Comparison of ENCODE assay signal across 21 mouse cellular contexts in genomic region chr1:20872496-20872895, GRCm38 (mm10). TPM values are rescaled to one million over a fixed set of nuclear protein-coding genes. Genes with fewer than 3 reads are reported as not detected.
DNase-seq lines count a peak whose midpoint lies in the region; ATAC-seq and TF ChIP-seq lines count a peak whose summit lies in the region.
"Had no signal": no experiment of that assay in that cellular context is flagged by ENCODE, and none has a peak within 500 bp of the region (broad histone marks: within the 10 kb centered on the region; RNA-seq: fewer than 3 reads in every experiment).

No protein-coding gene starts in this region.

- no peaks in the 10 kb centered on the region for H3K27me3 ChIP-seq in midbrain, embryonic 11.5 days (ENCODE audit: control insufficient read depth, insufficient read depth, low read length)
- no peaks in the 10 kb centered on the region for H3K27me3 ChIP-seq in midbrain, postnatal 0 days (ENCODE audit: insufficient read depth, low read length)
- H3K27me3 ChIP-seq in forebrain, embryonic 16.5 days (replicated peaks; ENCODE audit: control insufficient read depth, insufficient read depth, low read length) = no peaks in the 10 kb centered on the region
- H3K27me3 ChIP-seq: embryonic facial prominence, embryonic 13.5 days; forebrain, embryonic 12.5 days had no signal

- H3K4me1 ChIP-seq in midbrain, embryonic 11.5 days (ENCODE audit: control insufficient read depth, insufficient read depth, low read length) = peaks cover 7% of the 10 kb centered on the region; the same call in 1 of the 2 replicates
- H3K4me1 ChIP-seq in midbrain, postnatal 0 days (ENCODE audit: insufficient read depth, low read length) = peaks cover 5% of the 10 kb centered on the region; the same call in 1 of the 2 replicates
- H3K4me1 ChIP-seq in forebrain, embryonic 16.5 days (replicated peaks; ENCODE audit: control insufficient read depth, insufficient read depth, low read length) = peaks cover 5% of the 10 kb centered on the region

- TF ChIP-seq CTCF in midbrain, postnatal 0 days (IDR thresholded peaks at IDR 0.05) = no peak

- no peak for ATAC-seq in midbrain, embryonic 11.5 days (ENCODE audit: low FRiP score)
- no peak for ATAC-seq in midbrain, postnatal 0 days (ENCODE audit: low FRiP score)
- ATAC-seq in forebrain, embryonic 16.5 days = no peak
- ATAC-seq: CD4-positive, CD25-positive, alpha-beta regulatory T cell, adult 4 months; intestine, embryonic 16.5 days had no signal

- H3K4me2 ChIP-seq in midbrain, embryonic 11.5 days = no peak overlapping the region
- no peak overlapping the region for H3K4me2 ChIP-seq in midbrain, postnatal 0 days (ENCODE audit: low read depth, low read length, poor library complexity, severe bottlenecking)
- H3K4me2 ChIP-seq in forebrain, embryonic 16.5 days (ENCODE audit: low read length) = no peak overlapping the region
- H3K4me2 ChIP-seq: embryonic facial prominence, embryonic 13.5 days; forebrain, embryonic 12.5 days; heart, embryonic 11.5 days; hindbrain, embryonic 14.5 days had no signal

- peak; percentile 31 for DNase-seq in adrenal gland, postnatal 10 days
- DNase-seq in adrenal gland, postnatal 25 days = no peak
- peak; percentile 39 for DNase-seq in midbrain, embryonic 11.5 days (ENCODE audit: low spot score, missing footprints)
- DNase-seq in midbrain, postnatal 0 days (ENCODE audit: low spot score) = no peak
- DNase-seq in adrenal gland, postnatal 36 days = peak; percentile 47 to 48
- DNase-seq: B cell, adult 2 months; cerebellum, adult 18-20 months; cerebellum, adult 9-11 months; cerebellum, postnatal 36 days; gastrocnemius, adult 2 months; gastrocnemius, postnatal 25 days; kidney, adult 8-10 months had no signal

- H3K27ac ChIP-seq in midbrain, embryonic 11.5 days (ENCODE audit: low read depth, low read length) = no peak overlapping the region
- H3K27ac ChIP-seq in midbrain, postnatal 0 days (ENCODE audit: low read depth, low read length) = no peak overlapping the region
- no peak overlapping the region for H3K27ac ChIP-seq in forebrain, embryonic 16.5 days (ENCODE audit: low read length)
- H3K27ac ChIP-seq: embryonic facial prominence, embryonic 13.5 days; forebrain, embryonic 12.5 days; gastrocnemius, adult 2 months; hindbrain, embryonic 10.5 days; hindbrain, embryonic 14.5 days had no signal

- 85% methylated on average over 5 of the region's 5 CpGs for WGBS in midbrain, embryonic 11.5 days
- WGBS in midbrain, postnatal 0 days = 87% methylated on average over 5 of the region's 5 CpGs
- 93% methylated on average over 5 of the region's 5 CpGs for WGBS in forebrain, embryonic 16.5 days

- H3K4me3 ChIP-seq in midbrain, embryonic 11.5 days (ENCODE audit: low read depth, low read length) = no peak overlapping the region
- H3K4me3 ChIP-seq in midbrain, postnatal 0 days (ENCODE audit: low read depth, low read length) = no peak overlapping the region
- no peak overlapping the region for H3K4me3 ChIP-seq in forebrain, embryonic 16.5 days (replicated peaks; ENCODE audit: low read length)
- H3K4me3 ChIP-seq: embryonic facial prominence, embryonic 13.5 days; forebrain, embryonic 12.5 days; gastrocnemius, adult 2 months; hindbrain, embryonic 10.5 days had no signal

- H3K9me3 ChIP-seq in midbrain, embryonic 11.5 days (ENCODE audit: control insufficient read depth, low read length) = no peaks in the 10 kb centered on the region
- H3K9me3 ChIP-seq in midbrain, postnatal 0 days (ENCODE audit: low read length) = no peaks in the 10 kb centered on the region
- H3K9me3 ChIP-seq in forebrain, embryonic 16.5 days (ENCODE audit: control insufficient read depth, low read length) = no peaks in the 10 kb centered on the region
- H3K9me3 ChIP-seq: embryonic facial prominence, embryonic 13.5 days; forebrain, embryonic 12.5 days; G1E; hindbrain, embryonic 10.5 days had no signal

- H3K36me3 ChIP-seq in midbrain, embryonic 11.5 days (ENCODE audit: control insufficient read depth, insufficient read depth, low read length) = no peaks in the 10 kb centered on the region
- H3K36me3 ChIP-seq in midbrain, postnatal 0 days (ENCODE audit: insufficient read depth, low read length) = no peaks in the 10 kb centered on the region
- no peaks in the 10 kb centered on the region for H3K36me3 ChIP-seq in forebrain, embryonic 16.5 days (ENCODE audit: control insufficient read depth, insufficient read depth)
- H3K36me3 ChIP-seq: embryonic facial prominence, embryonic 13.5 days; forebrain, embryonic 12.5 days; G1E; hindbrain, embryonic 10.5 days had no signal

- H3K9ac ChIP-seq in midbrain, embryonic 11.5 days (ENCODE audit: low read length) = no peak overlapping the region
- H3K9ac ChIP-seq in midbrain, postnatal 0 days (replicated peaks; ENCODE audit: low read length, poor library complexity, severe bottlenecking) = no peak overlapping the region
- no peak overlapping the region for H3K9ac ChIP-seq in forebrain, embryonic 16.5 days (replicated peaks; ENCODE audit: low read depth, low read length)
- H3K9ac ChIP-seq: embryonic facial prominence, embryonic 13.5 days; forebrain, embryonic 12.5 days; hindbrain, embryonic 14.5 days had no signal

RNA-seq across cellular contexts. Expression of gene Paqr8, which starts 17.9 kb away (rescaled TPM):
- 10 to 100 TPM; 20.7 to 22.4 TPM for total RNA-seq in adrenal gland, postnatal 10 days (2021)
- 35.1 and 54.2 TPM in 2 replicates for total RNA-seq in adrenal gland, postnatal 25 days (2021)
- polyA plus RNA-seq in midbrain, embryonic 11.5 days (2014; fragmentation: Nextera tagmentation; extraction: Ambion mirVana) = 7.2 and 7.7 TPM in 2 replicates
- 95.0 and 144 TPM in 2 replicates for total RNA-seq in midbrain, postnatal 0 days (2014; rRNA removed)
- polyA plus RNA-seq in midbrain, postnatal 0 days (2015; fragmentation: Nextera tagmentation; extraction: Ambion mirVana) = 32.2 and 32.5 TPM in 2 replicates
- 10 to 100 TPM; 45.1 to 62.9 TPM for total RNA-seq in adrenal gland, postnatal 36 days (2021)
- polyA plus RNA-seq in forebrain, embryonic 16.5 days (2015; fragmentation: Nextera tagmentation; extraction: Ambion mirVana) = 23.8 and 26.4 TPM in 2 replicates

RNA-seq across cellular contexts. Expression of gene Mcm3, which starts 52.4 kb away (rescaled TPM):
- total RNA-seq in adrenal gland, postnatal 10 days (2021) = 10 to 100 TPM; 40.3 to 54.6 TPM
- total RNA-seq in adrenal gland, postnatal 25 days (2021) = 34.5 and 35.1 TPM in 2 replicates
- 195 and 210 TPM in 2 replicates for polyA plus RNA-seq in midbrain, embryonic 11.5 days (2014; fragmentation: Nextera tagmentation; extraction: Ambion mirVana)
- 8.4 and 10.1 TPM in 2 replicates for total RNA-seq in midbrain, postnatal 0 days (2014; rRNA removed)
- polyA plus RNA-seq in midbrain, postnatal 0 days (2015; fragmentation: Nextera tagmentation; extraction: Ambion mirVana) = 6.3 and 8.0 TPM in 2 replicates
- 10 to 100 TPM; 20.7 to 22.1 TPM for total RNA-seq in adrenal gland, postnatal 36 days (2021)
- 48.3 and 51.7 TPM in 2 replicates for polyA plus RNA-seq in forebrain, embryonic 16.5 days (2015; fragmentation: Nextera tagmentation; extraction: Ambion mirVana)

Comparison
In these comparisons a context has a peak if more than half of its experiments do, and no peak if none do; other contexts are left out.
1. DNase-seq: peak in adrenal gland, postnatal 10 days (single experiment), midbrain, embryonic 11.5 days (single experiment) and adrenal gland, postnatal 36 days (2 of 2); none in adrenal gland, postnatal 25 days (single experiment) and midbrain, postnatal 0 days (single experiment).